In genomic region chr17:10769873-10770272, GRCm38 (mm10) we compare ENCODE assay signal across 12 mouse cellular contexts.
DNase-seq lines count a peak whose midpoint lies in the region; ATAC-seq lines count a peak whose summit lies in the region.
"Had no signal": no experiment of that assay in that cellular context is flagged by ENCODE, and none has a peak within 500 bp of the region (broad histone marks: within the 10 kb centered on the region; RNA-seq: fewer than 3 reads in every experiment).

No protein-coding gene starts in this region.

- H3K4me3 ChIP-seq in kidney, embryonic 14.5 days (ENCODE audit: low read length), result no peak overlapping the region
- no peak overlapping the region for H3K4me3 ChIP-seq in heart, embryonic 10.5 days
- H3K4me3 ChIP-seq: forebrain, embryonic 12.5 days had no signal

- no peaks in the 10 kb centered on the region for H3K36me3 ChIP-seq in kidney, embryonic 14.5 days (ENCODE audit: control insufficient read depth, insufficient read depth, low read length)
- H3K36me3 ChIP-seq in heart, embryonic 10.5 days, result no peaks in the 10 kb centered on the region
- H3K36me3 ChIP-seq: forebrain, embryonic 12.5 days had no signal

- H3K4me2 ChIP-seq in kidney, embryonic 14.5 days (replicated peaks; ENCODE audit: low read depth, low read length), result no peak overlapping the region
- H3K4me2 ChIP-seq: forebrain, embryonic 12.5 days; lung, embryonic 14.5 days had no signal

- no peak overlapping the region for H3K9ac ChIP-seq in kidney, embryonic 14.5 days (ENCODE audit: low read depth, low read length)
- H3K9ac ChIP-seq: forebrain, embryonic 12.5 days; lung, embryonic 14.5 days had no signal

- DNase-seq in kidney, adult 18-20 months, result no peak
- peak; percentile 35 to 51 for DNase-seq in cerebellum, adult 18-20 months
- DNase-seq in embryo, embryonic 11.5 days (ENCODE audit: low read depth, low spot score), result peak; percentile 43
- DNase-seq in mesoderm, embryonic 11.5 days (ENCODE audit: low read depth, low spot score), result peak; percentile 80
- DNase-seq in heart, embryonic 10.5 days (ENCODE audit: low spot score), result no peak
- no peak for DNase-seq in adrenal gland, adult 8-10 months
- DNase-seq: kidney, postnatal 4 days; lung, embryonic 14.5 days; retina, postnatal 1 day had no signal

- no peaks in the 10 kb centered on the region for H3K27me3 ChIP-seq in kidney, embryonic 14.5 days (ENCODE audit: control insufficient read depth, insufficient read depth, low read length)
- H3K27me3 ChIP-seq in heart, embryonic 10.5 days (ENCODE audit: insufficient read depth, poor library complexity, severe bottlenecking), result no peaks in the 10 kb centered on the region
- H3K27me3 ChIP-seq: forebrain, embryonic 12.5 days had no signal

- ATAC-seq in kidney, embryonic 14.5 days (ENCODE audit: low FRiP score, low TSS enrichment), result peak; percentile 61
- ATAC-seq: midbrain, embryonic 16.5 days had no signal

- no peaks in the 10 kb centered on the region for H3K4me1 ChIP-seq in kidney, embryonic 14.5 days (ENCODE audit: control insufficient read depth, insufficient read depth, low read length)
- H3K4me1 ChIP-seq in heart, embryonic 10.5 days, result peaks cover 9% of the 10 kb centered on the region; the same call in 1 of the 2 replicates

- no peak overlapping the region for H3K27ac ChIP-seq in kidney, embryonic 14.5 days (ENCODE audit: low read depth, low read length)
- no peak overlapping the region for H3K27ac ChIP-seq in heart, embryonic 10.5 days
- H3K27ac ChIP-seq: forebrain, embryonic 12.5 days had no signal

- WGBS in kidney, embryonic 14.5 days, result 10% methylated on average over 6 of the region's 6 CpGs
- WGBS in heart, embryonic 10.5 days, result 83% methylated on average over 6 of the region's 6 CpGs

- H3K9me3 ChIP-seq in kidney, embryonic 14.5 days (ENCODE audit: control insufficient read depth, low read length), result no peaks in the 10 kb centered on the region
- no peaks in the 10 kb centered on the region for H3K9me3 ChIP-seq in heart, embryonic 10.5 days
- H3K9me3 ChIP-seq: forebrain, embryonic 12.5 days had no signal

Comparison
In these comparisons a context has a peak if more than half of its experiments do, and no peak if none do; other contexts are left out.
1. DNase-seq: peak in cerebellum, adult 18-20 months (2 of 2), embryo, embryonic 11.5 days (single experiment) and mesoderm, embryonic 11.5 days (single experiment); none in kidney, adult 18-20 months (single experiment), heart, embryonic 10.5 days (single experiment) and adrenal gland, adult 8-10 months (single experiment).